Mouse (Mus musculus): ENCODE results near the gene Tmc3. TPM values are rescaled to one million over a fixed set of nuclear protein-coding genes. Genes with fewer than 3 reads are reported as not detected.
A peak's percentile ranks its signal among the peaks of the same experiment; 100 is the strongest.

The Tmc3 gene
- total RNA-seq, 2 experiments from 2014 or later = 0.29 to 0.40 TPM

DNA sequence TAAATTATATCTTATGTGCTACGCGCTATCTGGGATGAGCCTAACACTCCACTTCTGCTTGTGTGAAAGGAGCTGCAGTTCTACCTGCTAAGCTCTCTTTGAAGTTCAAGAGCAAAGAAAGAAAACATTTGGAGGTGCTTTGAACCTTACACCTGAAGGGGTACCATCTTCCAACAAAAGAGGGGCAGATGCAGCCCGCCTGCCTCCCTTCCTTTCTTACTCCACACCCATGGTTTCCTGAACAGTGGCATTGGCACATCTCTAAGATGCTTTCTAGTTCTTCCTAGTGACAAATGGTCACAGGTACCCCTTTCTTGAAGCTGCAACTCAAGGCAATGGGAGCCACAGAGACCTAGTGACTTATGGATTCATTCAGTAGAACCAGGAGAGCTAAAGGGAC lies 77.0 kb downstream of the Tmc3 start:
- Histone ChIP-seq H3K27ac (no peak overlapping the region), H3K4me3 (no peak overlapping the region)
- no peak for TF ChIP-seq CTCF (IDR thresholded peaks at IDR 0.05)
- intact Hi-C loops (cut with DNase I) = no loop called here
- no peak for DNase-seq (ENCODE audit: extremely low spot score in 1 of 2, low spot score in 2 of 2)

DNA sequence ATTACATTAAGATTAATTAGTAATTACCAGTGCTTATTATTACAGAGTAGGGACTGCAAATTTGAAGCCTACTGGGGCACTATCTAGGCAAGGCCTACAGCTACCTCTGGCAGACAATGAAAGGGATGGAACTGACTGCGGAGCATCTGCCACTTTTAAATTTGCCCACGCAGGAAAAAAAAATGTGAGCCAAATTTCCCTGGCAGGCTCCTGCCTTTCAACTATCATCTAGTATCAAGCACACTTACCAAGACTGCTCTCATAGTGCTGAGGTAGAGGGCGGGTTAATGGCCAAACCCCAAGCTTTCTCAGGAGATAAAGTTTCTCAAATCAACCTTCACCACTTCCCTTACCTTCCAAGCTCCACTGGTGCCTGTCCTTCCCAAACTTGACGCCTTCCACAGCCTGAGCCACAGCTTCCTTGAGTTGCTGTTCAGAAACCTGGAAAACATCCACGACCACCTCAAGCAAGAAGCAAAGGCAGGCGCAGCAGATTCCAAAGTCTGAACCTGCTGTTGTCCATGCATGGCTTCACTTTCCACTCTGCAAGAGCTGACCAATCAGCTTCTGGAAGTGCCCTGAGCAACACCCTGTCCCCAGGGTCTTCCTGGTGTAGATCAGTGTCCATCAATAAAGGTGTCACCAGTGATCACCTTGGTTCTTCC lies 78.1 kb downstream of the Tmc3 start:
- no peak overlapping the region for H3K27ac ChIP-seq
- intact Hi-C loops (cut with DNase I) = no loop called here
- H3K4me3 ChIP-seq = no peak overlapping the region
- no peak for TF ChIP-seq CTCF (IDR thresholded peaks at IDR 0.05)
- DNase-seq (ENCODE audit: extremely low spot score in 1 of 2, low spot score in 2 of 2) = no peak

GRCm38 (mm10) chr7:83666087-83666595 lies 81.4 kb downstream of the Tmc3 start:
- TF ChIP-seq CTCF (IDR thresholded peaks at IDR 0.05) = no peak
- intact Hi-C loops (cut with DNase I) = no loop called here
- DNase-seq (ENCODE audit: extremely low spot score in 1 of 2, low spot score in 2 of 2) = no peak
- Histone ChIP-seq H3K27ac (no peak overlapping the region), H3K4me3 (no peak overlapping the region)

- Histone ChIP-seq H3K27ac (no peak overlapping the region), H3K4me3 (no peak overlapping the region)
- no peak for TF ChIP-seq CTCF (IDR thresholded peaks at IDR 0.05)
- DNase-seq (ENCODE audit: extremely low spot score in 1 of 2, low spot score in 2 of 2) = no peak
- intact Hi-C loops (cut with DNase I) = loop anchor here (2.0 kb wide), 2 partner anchors 107 to 135 kb away; no protein-coding TSS in a partner anchor
Observed at GRCm38 (mm10) chr7:83667936-83668645, 83.4 kb downstream of the Tmc3 start.

DNA sequence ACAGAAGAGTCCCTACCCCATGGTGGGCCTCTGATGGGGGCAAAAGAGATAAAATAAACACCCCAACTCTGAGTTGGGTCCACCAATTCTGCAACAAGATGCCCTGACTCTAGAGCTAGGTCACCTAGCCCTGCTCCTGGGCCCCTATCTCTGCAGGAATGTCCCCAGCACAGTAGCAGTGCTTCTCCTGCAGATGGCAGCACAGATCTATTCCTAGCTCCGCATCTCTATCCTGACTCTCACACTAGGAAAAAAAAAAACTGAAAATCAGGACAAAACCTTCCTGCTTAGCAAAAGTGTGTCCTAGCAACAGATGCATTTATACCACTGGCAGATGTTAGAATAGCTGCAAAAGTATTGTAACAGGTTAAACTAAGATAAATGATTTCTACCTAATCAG lies 84.0 kb downstream of the Tmc3 start:
- no peak overlapping the region for H3K4me3 ChIP-seq
- peak; percentile 63 to 68 for DNase-seq (ENCODE audit: extremely low spot score in 1 of 2, low spot score in 2 of 2)
- intact Hi-C loops (cut with DNase I) = loop anchor here (1.0 to 2.0 kb wide), 3 partner anchors 106 to 219 kb away; no protein-coding TSS in a partner anchor
- peak; percentile 91 for TF ChIP-seq CTCF (IDR thresholded peaks at IDR 0.05)
- H3K27ac ChIP-seq = no peak overlapping the region

- TF ChIP-seq CTCF (IDR thresholded peaks at IDR 0.05) = no peak
- H3K4me3 ChIP-seq = no peak overlapping the region
- peak in 1 of 2 experiments; percentile 0 for DNase-seq (ENCODE audit: extremely low spot score in 1 of 2, low spot score in 2 of 2)
- no peak overlapping the region for H3K27ac ChIP-seq
- intact Hi-C loops (cut with DNase I) = loop anchor here (10.0 kb wide), 1 partner anchor 957 kb away; no protein-coding TSS in a partner anchor
Observed at GRCm38 (mm10) chr7:83671573-83671972, 86.8 kb downstream of the Tmc3 start.

Other genes starting within 250 kb of the Tmc3 start
- gene Stard5, start 47.0 kb downstream of the Tmc3 start, total RNA-seq (2021) = 1 to 10 TPM; 6.8 to 7.4 TPM
- gene Il16, start 160.8 kb downstream of the Tmc3 start, total RNA-seq (2021) = 1 to 10 TPM; 2.2 to 2.4 TPM
- gene Cfap161, start 210.0 kb downstream of the Tmc3 start, total RNA-seq (2021) = under 1 TPM in 1 of 2 experiments, not detected in 1; 0.94 TPM